Mouse (Mus musculus): ENCODE measurements around the gene Gng8. TPM values are rescaled to one million over a fixed set of nuclear protein-coding genes. Genes with fewer than 3 reads are reported as not detected.
A peak's percentile ranks its signal among the peaks of the same experiment; 100 is the strongest.

The Gng8 gene
- total RNA-seq (2021) = not detected
- long read RNA-seq, experiment 1, partial matches to known transcripts = 0 of 1 reads
- long read RNA-seq, experiment 1, other reads (novel, unspliced or antisense) = 0 of 1 reads
- long read RNA-seq, experiment 2, partial matches to known transcripts = 0 of 1 reads
- long read RNA-seq, experiment 2, other reads (novel, unspliced or antisense) = 0 of 1 reads

DNA sequence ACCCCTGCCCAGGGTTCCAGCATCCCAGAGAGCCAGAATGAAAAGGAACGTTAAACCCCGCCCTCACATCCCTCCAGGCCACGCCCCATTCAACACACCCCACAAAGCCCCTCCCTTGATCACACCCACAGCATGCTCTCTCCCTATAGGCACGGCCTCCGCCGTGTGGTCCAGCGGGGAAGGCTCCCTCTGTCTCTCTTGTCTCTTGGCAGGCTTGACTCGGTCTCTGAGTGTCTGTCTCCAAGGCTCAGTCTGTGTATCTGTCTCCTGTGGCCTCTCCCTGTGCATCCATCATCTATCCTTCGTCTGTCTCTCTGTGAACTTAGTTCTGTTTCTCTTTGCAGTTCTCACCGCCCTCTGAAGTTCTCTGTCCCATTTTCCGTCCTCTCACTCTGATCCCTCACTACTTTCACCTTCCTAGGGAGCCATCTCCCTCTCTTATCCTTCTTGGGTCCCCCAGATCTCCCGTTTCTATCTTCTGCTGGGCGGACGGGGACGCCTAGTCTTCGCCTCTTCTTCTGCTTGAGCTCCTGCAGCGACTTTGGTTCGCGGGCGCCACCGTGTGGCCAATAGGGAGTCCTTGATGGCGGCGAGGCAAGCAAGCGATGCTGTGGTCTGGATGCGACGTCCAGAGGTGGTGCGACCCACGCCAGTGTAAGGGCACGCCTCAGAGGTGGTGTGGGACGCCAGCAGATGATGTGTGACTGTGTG lies at the start of gene Gng8:
Gene Gng8 (plus strand): TSS at position 146 of the 711 bp plus-strand sequence.
- peak; percentile 70 for DNase-seq

GRCm38 (mm10) chr7:16842645-16843063 lies 48.9 kb upstream of the Gng8 start, which contains the start of gene Prkd2:
Prkd2 (plus strand) TSS chr7:16842902.
- DNase-seq = peak; percentile 89

GRCm38 (mm10) chr7:16843441-16844171 lies 48.0 kb upstream of the Gng8 start:
- DNase-seq = peak; percentile 45

DNA sequence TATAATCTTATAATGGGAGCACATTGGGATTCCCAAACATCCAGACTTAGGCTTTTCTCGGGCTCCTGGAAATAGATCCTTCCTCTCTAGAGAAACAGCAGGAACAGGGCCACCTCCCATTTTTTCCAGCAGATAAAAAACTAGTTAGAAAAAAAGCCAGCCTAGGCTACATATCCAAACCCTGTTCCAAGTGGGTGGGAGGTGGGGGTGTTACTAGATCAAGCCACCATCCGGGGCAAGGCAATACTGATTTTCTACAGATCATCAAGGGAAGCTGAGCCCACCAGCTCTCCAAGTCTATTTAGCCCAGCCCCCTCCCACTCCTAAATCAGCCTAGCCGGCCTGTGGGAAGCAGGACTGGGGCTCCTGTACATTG lies 46.9 kb upstream of the Gng8 start:
- no peak for DNase-seq

GRCm38 (mm10) chr7:16845072-16845819 lies 46.3 kb upstream of the Gng8 start:
- peak; percentile 67 for DNase-seq

GRCm38 (mm10) chr7:16845820-16846167 lies 45.8 kb upstream of the Gng8 start:
- no peak for DNase-seq

- no peak for DNase-seq
These were observed 44.8 kb upstream of the Gng8 start for GRCm38 (mm10) chr7:16846775-16847174.

- no peak for DNase-seq
These were observed 44.1 kb upstream of the Gng8 start for GRCm38 (mm10) chr7:16847507-16847906.

DNA sequence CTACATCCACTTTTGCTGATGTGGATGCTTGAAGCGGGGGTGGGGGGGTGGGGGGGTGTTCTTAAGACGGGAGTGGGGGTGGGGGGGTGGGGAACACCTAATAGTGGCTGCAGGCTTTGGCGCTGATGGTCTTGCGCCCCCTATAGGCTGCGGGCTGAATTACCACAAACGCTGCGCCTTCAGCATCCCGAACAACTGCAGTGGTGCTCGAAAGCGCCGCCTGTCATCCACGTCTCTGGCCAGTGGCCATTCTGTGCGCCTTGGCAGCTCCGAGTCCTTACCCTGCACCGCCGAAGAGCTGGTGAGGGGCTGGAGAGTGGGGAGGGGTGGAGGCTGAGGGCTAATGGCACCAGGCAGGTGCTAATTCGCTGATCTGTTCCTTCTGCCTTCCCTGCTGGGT lies 43.0 kb upstream of the Gng8 start:
- DNase-seq = no peak

DNA sequence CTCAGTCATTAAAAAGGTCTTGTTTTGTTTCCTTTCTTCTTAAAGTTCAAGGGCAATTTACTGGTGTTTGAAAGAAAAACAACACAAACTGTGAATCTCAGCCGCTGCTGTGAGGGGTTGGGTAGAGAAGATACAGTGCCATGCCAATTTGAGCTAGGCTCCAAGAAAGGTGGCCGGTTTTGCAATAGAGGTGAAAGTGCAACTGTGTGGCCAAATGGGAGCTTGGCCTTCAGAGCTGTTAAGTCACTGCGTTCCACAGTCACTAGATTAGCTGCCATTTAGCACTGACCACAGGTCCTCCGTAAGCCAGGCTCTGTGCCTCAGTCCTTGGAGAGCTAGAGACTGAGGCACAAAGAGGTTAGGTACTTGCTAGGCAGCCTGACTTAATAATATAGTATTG lies 40.0 kb upstream of the Gng8 start:
- DNase-seq = no peak

GRCm38 (mm10) chr7:16853302-16853831 lies 38.2 kb upstream of the Gng8 start:
- no peak for DNase-seq

DNA sequence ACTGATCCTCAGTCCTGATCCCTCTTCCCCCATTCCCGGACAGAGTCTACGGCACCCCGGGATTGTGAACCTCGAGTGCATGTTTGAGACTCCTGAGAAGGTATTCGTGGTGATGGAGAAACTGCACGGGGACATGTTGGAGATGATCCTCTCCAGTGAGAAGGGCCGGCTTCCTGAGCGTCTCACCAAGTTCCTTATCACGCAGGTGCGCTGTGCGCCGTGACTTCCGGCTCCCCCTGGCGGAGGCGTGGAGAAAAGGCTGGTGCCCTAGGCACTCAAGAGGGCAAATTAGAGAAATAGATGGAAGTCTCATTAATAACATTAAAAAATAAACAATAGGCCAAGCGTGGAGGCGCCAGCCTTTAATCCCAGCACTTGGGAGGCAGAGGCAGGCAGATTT lies 33.2 kb upstream of the Gng8 start:
- DNase-seq = no peak

DNA sequence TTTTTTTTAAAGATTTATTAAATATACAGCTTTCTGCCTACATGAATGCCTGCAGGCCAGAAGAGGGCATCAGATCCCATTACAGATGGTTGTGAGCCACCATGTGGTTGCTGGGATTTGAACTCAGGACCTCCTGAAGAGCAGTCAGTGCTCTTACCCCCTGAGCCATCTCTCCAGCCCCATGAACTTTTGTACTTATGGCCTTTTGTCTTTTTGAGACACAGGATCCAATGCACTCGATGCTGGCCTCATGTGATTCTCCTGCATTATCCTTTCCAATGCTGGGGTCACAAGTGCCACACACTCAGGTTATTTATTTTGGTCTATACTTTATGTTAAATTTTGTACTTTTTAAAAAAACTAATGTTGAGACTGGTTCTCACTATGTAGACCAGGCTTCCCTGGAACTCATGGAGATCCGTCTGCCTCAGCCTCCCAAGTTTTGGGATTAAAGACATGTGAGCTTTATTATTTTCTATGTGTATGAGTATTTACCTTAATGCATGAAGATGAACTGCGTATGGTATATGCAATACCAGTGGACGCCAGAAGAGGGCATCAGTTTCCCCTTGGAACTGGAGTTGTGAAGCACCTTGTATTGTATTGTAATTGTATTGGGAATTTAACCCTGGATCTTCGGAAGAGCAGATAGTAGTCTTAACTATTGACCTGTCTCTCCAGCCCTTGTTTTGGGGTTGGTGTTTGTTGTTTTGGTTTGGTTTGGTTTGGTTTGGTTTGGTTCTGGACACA lies 31.5 kb upstream of the Gng8 start:
- no peak for DNase-seq

- no peak for DNase-seq
These were observed 24.1 kb upstream of the Gng8 start for GRCm38 (mm10) chr7:16867488-16867887.

DNA sequence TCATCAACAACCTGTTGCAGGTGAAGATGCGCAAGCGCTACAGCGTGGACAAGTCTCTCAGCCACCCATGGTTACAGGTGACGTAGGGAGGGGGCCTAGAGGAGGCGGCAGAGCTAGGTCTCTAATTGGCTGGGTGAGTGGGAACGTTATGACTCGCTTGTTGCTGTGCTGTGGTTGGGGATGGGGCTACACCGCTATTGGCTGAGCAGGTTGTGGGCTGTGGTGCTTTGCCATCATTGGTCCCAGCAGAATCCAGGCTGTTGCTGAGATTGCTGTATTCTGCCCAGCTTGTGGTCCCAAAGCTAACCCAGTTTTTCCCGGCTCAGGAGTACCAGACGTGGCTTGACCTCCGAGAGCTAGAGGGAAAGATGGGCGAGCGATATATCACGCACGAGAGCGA lies 22.1 kb upstream of the Gng8 start:
- peak; percentile 35 for DNase-seq

GRCm38 (mm10) chr7:16871600-16871999 lies 20.0 kb upstream of the Gng8 start:
- DNase-seq = no peak

DNA sequence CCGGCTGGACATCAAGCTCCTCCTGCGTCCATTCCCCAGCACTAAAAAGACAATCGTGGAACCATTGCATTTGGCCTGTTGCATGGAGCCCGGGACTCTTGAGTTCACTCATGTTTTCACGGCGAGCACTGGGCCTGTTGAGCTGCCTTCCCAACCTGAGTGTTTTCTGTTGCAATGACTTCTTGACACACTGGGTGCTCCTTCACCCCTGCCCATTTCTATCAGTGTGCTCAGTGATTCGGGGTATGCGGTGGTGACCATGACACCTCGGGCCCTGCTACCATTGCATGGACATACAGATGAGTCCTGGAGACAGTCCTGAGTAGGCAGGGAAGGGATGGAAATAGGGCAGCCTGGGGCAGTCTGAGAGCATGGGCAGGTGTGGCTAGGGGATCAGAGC lies 19.1 kb upstream of the Gng8 start:
- DNase-seq = no peak

DNA sequence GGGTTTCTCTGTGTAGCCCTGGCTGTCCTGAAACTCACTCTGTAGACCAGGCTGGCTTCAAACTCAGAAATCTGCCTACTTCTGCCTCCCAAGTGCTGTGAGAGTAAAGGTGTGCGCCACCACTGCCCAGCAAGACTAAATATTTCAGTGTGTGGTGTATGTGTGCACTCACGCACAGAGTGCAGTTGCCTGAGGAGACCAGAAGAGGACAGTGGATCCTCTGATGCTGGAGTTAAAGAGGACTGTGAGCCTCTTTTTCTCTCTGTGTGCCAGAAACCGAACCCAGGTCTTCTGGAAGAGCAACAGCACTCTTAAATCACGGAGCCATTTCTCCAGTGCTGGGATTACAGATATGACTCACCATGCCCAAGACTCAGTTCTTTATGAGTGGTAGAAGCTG lies 18.2 kb upstream of the Gng8 start:
- DNase-seq = no peak

DNA sequence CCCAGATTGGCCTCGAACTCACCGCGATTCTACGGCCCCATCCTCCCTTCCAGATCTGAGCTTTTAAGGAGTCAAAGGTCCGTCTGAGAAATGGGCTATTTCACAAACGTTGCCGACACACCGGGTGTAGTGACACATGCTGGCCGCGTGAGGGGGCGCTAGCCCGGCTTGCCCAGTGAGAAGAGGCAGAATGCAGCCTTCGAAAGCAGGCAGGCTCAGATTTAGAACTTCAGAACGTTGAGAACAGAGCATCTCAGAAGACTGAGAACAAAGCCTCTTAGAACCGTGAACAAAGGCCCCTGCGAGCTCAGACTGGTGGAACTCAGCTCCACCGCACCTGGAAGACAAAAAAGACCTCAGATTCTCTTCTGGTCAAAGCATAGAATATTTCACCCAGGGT lies 17.4 kb upstream of the Gng8 start:
- peak; percentile 74 for DNase-seq

GRCm38 (mm10) chr7:16874756-16875309 lies 16.8 kb upstream of the Gng8 start:
- peak; percentile 99 for DNase-seq

- no peak for DNase-seq
These were observed 16.5 kb upstream of the Gng8 start, which contains the start of gene Dact3 for GRCm38 (mm10) chr7:16875310-16875325. Dact3 (plus strand) TSS chr7:16875317.

DNA sequence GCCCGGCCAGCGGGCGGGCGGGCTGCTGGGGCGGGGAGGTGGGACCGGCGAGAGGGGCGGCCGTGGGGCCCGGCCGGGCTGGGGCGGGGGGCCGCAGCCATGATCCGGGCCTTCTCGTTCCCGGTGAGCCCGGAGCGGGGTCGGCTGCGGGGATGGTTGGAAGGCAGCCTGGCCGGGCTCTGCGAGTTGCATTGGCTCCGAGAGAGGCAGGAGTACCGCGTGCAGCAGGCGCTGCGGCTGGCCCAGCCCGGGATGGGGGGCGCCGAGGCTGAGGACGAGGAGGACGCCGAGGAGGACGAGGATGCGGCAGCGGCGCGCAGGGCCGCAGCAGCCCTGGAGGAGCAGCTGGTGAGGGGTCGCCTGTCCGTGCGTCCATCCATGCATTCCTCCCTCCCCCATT lies 16.3 kb upstream of the Gng8 start:
- DNase-seq = no peak
